Mouse (Mus musculus) pancreas, adult 10 weeks (tissue): ENCODE data around the gene Stat6. TPM values are rescaled to one million over a fixed set of nuclear protein-coding genes. Genes with fewer than 3 reads are reported as not detected.

ENCODE experiments used
- polyA plus RNA-seq: library from polyadenylated mRNA; stranded (reverse); fragments of 350-450 nt; fragmentation: Illumina TruSeq; extraction: RNeasy Lipid Tissue Mini Kit (QIAGEN cat#74804); gene quantifications from one replicate; pipeline ENCODE4 v1.2.3, GENCODE M21; 2015; ENCODE audit warnings: low read depth, low replicate concordance; ENCODE audit not compliant: insufficient read depth

Stat6 gene
- 21.8 TPM for polyA plus RNA-seq

GRCm38 (mm10) chr10:127642772-127643552, at the start of gene Stat6:
TSS of gene Stat6 (plus strand) at chr10:127642986.

GRCm38 (mm10) chr10:127620406-127621190, 22.2 kb upstream of the Stat6 start, which contains the start of gene Lrp1:
TSS of gene Lrp1 (minus strand) at chr10:127621148.

GRCm38 (mm10) chr10:127666501-127667268, 23.9 kb downstream of the Stat6 start, which contains the start of gene Nemp1:
TSS of gene Nemp1 (plus strand) at chr10:127666901.

GRCm38 (mm10) chr10:127668093-127669050, 25.6 kb downstream of the Stat6 start, which contains the start of gene Nab2:
TSS of gene Nab2 (minus strand) at chr10:127668568.

GRCm38 (mm10) chr10:127704766-127705220, 62.0 kb downstream of the Stat6 start, which contains the start of gene Myo1a:
TSS of gene Myo1a (plus strand) at chr10:127705170.

Other genes with a start within 250 kb of the Stat6 start
- gene Stac3, start 141.3 kb upstream of the Stat6 start, polyA plus RNA-seq: 1.1 TPM
- gene Ndufa4l2, start 128.0 kb upstream of the Stat6 start, polyA plus RNA-seq: 6.8 TPM
- gene Shmt2, start 120.5 kb upstream of the Stat6 start, polyA plus RNA-seq: 42.1 TPM
- not detected for gene Nxph4, start 108.4 kb upstream of the Stat6 start, polyA plus RNA-seq
- gene Lrp1, start 21.8 kb upstream of the Stat6 start, polyA plus RNA-seq: 48.1 TPM
- gene Nemp1, start 23.9 kb downstream of the Stat6 start, polyA plus RNA-seq: 1.2 TPM
- 5.6 TPM for gene Nab2, start 25.6 kb downstream of the Stat6 start, polyA plus RNA-seq
- gene Myo1a, start 62.2 kb downstream of the Stat6 start, polyA plus RNA-seq: not detected
- not detected for gene Tac2, start 81.5 kb downstream of the Stat6 start, polyA plus RNA-seq
- gene Zbtb39, start 96.6 kb downstream of the Stat6 start, polyA plus RNA-seq: 1.8 TPM
- gene Gpr182, start 108.7 kb downstream of the Stat6 start, polyA plus RNA-seq: 0.79 TPM
- not detected for gene Rdh1, start 116.7 kb downstream of the Stat6 start, polyA plus RNA-seq
- not detected for gene Rdh16f1, start 116.8 kb downstream of the Stat6 start, polyA plus RNA-seq
- not detected for gene Rdh9, start 133.4 kb downstream of the Stat6 start, polyA plus RNA-seq
- not detected for gene Rdh16, start 158.2 kb downstream of the Stat6 start, polyA plus RNA-seq
- gene Rdh19, start 206.9 kb downstream of the Stat6 start, polyA plus RNA-seq: not detected
- gene Rdh16f2, start 223.5 kb downstream of the Stat6 start, polyA plus RNA-seq: not detected
- not detected for gene Rdh7, start 245.8 kb downstream of the Stat6 start, polyA plus RNA-seq